8 mouse cellular contexts compared by ENCODE assay signal in genomic region chr4:152010091-152010706, GRCm38 (mm10). TPM values are rescaled to one million over a fixed set of nuclear protein-coding genes. Genes with fewer than 3 reads are reported as not detected.
DNase-seq lines count a peak whose midpoint lies in the region; ATAC-seq and TF ChIP-seq lines count a peak whose summit lies in the region.

No protein-coding gene starts in this region.

- H3K4me2 ChIP-seq in heart, embryonic 13.5 days = peak overlapping the region; percentile 99

- peak overlapping the region; percentile 96 for H3K4me3 ChIP-seq in E14TG2a.4 (replicated peaks; ENCODE audit: low read length)
- peak overlapping the region; percentile 78 for H3K4me3 ChIP-seq in embryonic facial prominence, embryonic 10.5 days
- peak overlapping the region; percentile 87 for H3K4me3 ChIP-seq in heart, embryonic 13.5 days
- peak overlapping the region; percentile 94 for H3K4me3 ChIP-seq in megakaryocyte, embryonic 14.5 days (replicated peaks)

- peak; percentile 6; the same call in 1 of the 2 replicates for ATAC-seq in heart, embryonic 13.5 days (ENCODE audit: extremely low read depth, insufficient number of reproducible peaks, low FRiP score, low TSS enrichment)

- peaks cover 20% of the 10 kb centered on the region for H3K27me3 ChIP-seq in E14TG2a.4 (ENCODE audit: insufficient read depth, low read length)
- H3K27me3 ChIP-seq in embryonic facial prominence, embryonic 10.5 days (replicated peaks; ENCODE audit: low read depth, poor library complexity, severe bottlenecking) = peaks cover 22% of the 10 kb centered on the region
- no peaks in the 10 kb centered on the region for H3K27me3 ChIP-seq in heart, embryonic 13.5 days (replicated peaks)
- peaks cover 3% of the 10 kb centered on the region for H3K27me3 ChIP-seq in megakaryocyte, embryonic 14.5 days (replicated peaks)

- peaks cover 51% of the 10 kb centered on the region for H3K36me3 ChIP-seq in E14TG2a.4 (ENCODE audit: insufficient read depth, low read length)
- peaks cover 34% of the 10 kb centered on the region for H3K36me3 ChIP-seq in embryonic facial prominence, embryonic 10.5 days (replicated peaks)
- peaks cover 39% of the 10 kb centered on the region for H3K36me3 ChIP-seq in heart, embryonic 13.5 days
- H3K36me3 ChIP-seq in megakaryocyte, embryonic 14.5 days (replicated peaks; ENCODE audit: low read length) = peaks cover 46% of the 10 kb centered on the region

- TF ChIP-seq CTCF in E14TG2a.4 (conservative IDR thresholded peaks at IDR 0.05; ENCODE audit: low read length) = no peak

- peak overlapping the region; percentile 94 for H3K9ac ChIP-seq in heart, embryonic 13.5 days

- DNase-seq in 416B (ENCODE audit: low read depth) = peak; percentile 87
- DNase-seq in embryonic facial prominence, embryonic 10.5 days (ENCODE audit: low spot score) = peak; percentile 41
- DNase-seq in kidney, postnatal 10 days = peak; percentile 55
- peak; percentile 45 for DNase-seq in urinary bladder, postnatal 25 days (ENCODE audit: low spot score)
- no peak for DNase-seq in layer of hippocampus, postnatal 25 days (ENCODE audit: extremely low spot score in 1 of 2, low spot score in 1 of 2)

- peaks cover 87% of the 10 kb centered on the region for H3K4me1 ChIP-seq in E14TG2a.4 (replicated peaks; ENCODE audit: low read depth, low read length)
- H3K4me1 ChIP-seq in embryonic facial prominence, embryonic 10.5 days = peaks cover 54% of the 10 kb centered on the region
- H3K4me1 ChIP-seq in heart, embryonic 13.5 days = peaks cover 62% of the 10 kb centered on the region
- peaks cover 87% of the 10 kb centered on the region for H3K4me1 ChIP-seq in megakaryocyte, embryonic 14.5 days

- H3K9me3 ChIP-seq in E14TG2a.4 (ENCODE audit: low read length) = no peaks in the 10 kb centered on the region
- H3K9me3 ChIP-seq in embryonic facial prominence, embryonic 10.5 days = no peaks in the 10 kb centered on the region
- no peaks in the 10 kb centered on the region for H3K9me3 ChIP-seq in heart, embryonic 13.5 days
- H3K9me3 ChIP-seq in megakaryocyte, embryonic 14.5 days = no peaks in the 10 kb centered on the region

- peak overlapping the region; percentile 83 for H3K27ac ChIP-seq in embryonic facial prominence, embryonic 10.5 days (replicated peaks)
- peak overlapping the region; percentile 95 for H3K27ac ChIP-seq in heart, embryonic 13.5 days (replicated peaks)

- under 1% methylated on average over 10 of the region's 10 CpGs for WGBS in embryonic facial prominence, embryonic 10.5 days
- under 1% methylated on average over 10 of the region's 10 CpGs for WGBS in heart, embryonic 13.5 days

RNA-seq across cellular contexts. Expression of gene Klhl21, which starts 1.6 kb away (rescaled TPM):
- 9.7 and 10.6 TPM in 2 replicates for polyA plus RNA-seq in embryonic facial prominence, embryonic 10.5 days (2016; fragmentation: Nextera tagmentation; extraction: Ambion mirVana)
- polyA plus RNA-seq in heart, embryonic 13.5 days (2015; fragmentation: Nextera tagmentation; extraction: Ambion mirVana) = 23.2 and 25.9 TPM in 2 replicates
- 4.4 and 7.1 TPM in 2 replicates for polyA plus RNA-seq in megakaryocyte, embryonic 14.5 days (2012; ENCODE audit: insufficient read depth, low replicate concordance)
- total RNA-seq in layer of hippocampus, postnatal 25 days (2021) = 10 to 100 TPM; 19.1 to 20.7 TPM

RNA-seq across cellular contexts. Expression of gene Phf13, which starts 14.1 kb away (rescaled TPM):
- 29.0 and 32.1 TPM in 2 replicates for polyA plus RNA-seq in embryonic facial prominence, embryonic 10.5 days (2016; fragmentation: Nextera tagmentation; extraction: Ambion mirVana)
- 17.8 and 18.3 TPM in 2 replicates for polyA plus RNA-seq in heart, embryonic 13.5 days (2015; fragmentation: Nextera tagmentation; extraction: Ambion mirVana)
- polyA plus RNA-seq in megakaryocyte, embryonic 14.5 days (2012; ENCODE audit: insufficient read depth, low replicate concordance) = 3.9 and 7.9 TPM in 2 replicates
- total RNA-seq in layer of hippocampus, postnatal 25 days (2021) = 10 to 100 TPM; 11.7 to 12.5 TPM

RNA-seq across cellular contexts. Expression of gene Zbtb48, which starts 17.3 kb away (rescaled TPM):
- polyA plus RNA-seq in embryonic facial prominence, embryonic 10.5 days (2016; fragmentation: Nextera tagmentation; extraction: Ambion mirVana) = 25.0 and 26.4 TPM in 2 replicates
- polyA plus RNA-seq in heart, embryonic 13.5 days (2015; fragmentation: Nextera tagmentation; extraction: Ambion mirVana) = 10.0 and 11.6 TPM in 2 replicates
- polyA plus RNA-seq in megakaryocyte, embryonic 14.5 days (2012; ENCODE audit: insufficient read depth, low replicate concordance) = 3.8 and 4.3 TPM in 2 replicates
- 10 to 100 TPM; 11.0 to 15.8 TPM for total RNA-seq in layer of hippocampus, postnatal 25 days (2021)

RNA-seq across cellular contexts. Expression of gene Thap3, which starts 21.4 kb away (rescaled TPM):
- 33.5 and 34.7 TPM in 2 replicates for polyA plus RNA-seq in embryonic facial prominence, embryonic 10.5 days (2016; fragmentation: Nextera tagmentation; extraction: Ambion mirVana)
- polyA plus RNA-seq in heart, embryonic 13.5 days (2015; fragmentation: Nextera tagmentation; extraction: Ambion mirVana) = 26.1 and 28.0 TPM in 2 replicates
- polyA plus RNA-seq in megakaryocyte, embryonic 14.5 days (2012; ENCODE audit: insufficient read depth, low replicate concordance) = 27.3 and 48.0 TPM in 2 replicates
- 10 to 100 TPM; 24.3 to 25.5 TPM for total RNA-seq in layer of hippocampus, postnatal 25 days (2021)

RNA-seq across cellular contexts. Expression of gene Tas1r1, which starts 28.2 kb away (rescaled TPM):
- 0.50 and 0.68 TPM in 2 replicates for polyA plus RNA-seq in embryonic facial prominence, embryonic 10.5 days (2016; fragmentation: Nextera tagmentation; extraction: Ambion mirVana)
- polyA plus RNA-seq in heart, embryonic 13.5 days (2015; fragmentation: Nextera tagmentation; extraction: Ambion mirVana) = 0.11 TPM in 1 of 2 replicates, not detected in the other
- 0.34 TPM in 1 of 2 replicates, not detected in the other for polyA plus RNA-seq in megakaryocyte, embryonic 14.5 days (2012; ENCODE audit: insufficient read depth, low replicate concordance)
- total RNA-seq in layer of hippocampus, postnatal 25 days (2021) = under 1 TPM; 0.49 to 0.54 TPM

Comparison
In these comparisons a context has a peak if more than half of its experiments do, and no peak if none do; other contexts are left out.
1. DNase-seq: peak in 416B (single experiment), embryonic facial prominence, embryonic 10.5 days (single experiment), kidney, postnatal 10 days (single experiment) and urinary bladder, postnatal 25 days (single experiment); none in layer of hippocampus, postnatal 25 days (0 of 2).
2. Peak in every context shown above with its lines, with median percentiles within 50 percentile points of each other: H3K4me3 ChIP-seq.